Mouse (Mus musculus) forebrain, postnatal 0 days (tissue): Measurements from ENCODE around the gene Fam172a. TPM values are rescaled to one million over a fixed set of nuclear protein-coding genes. Genes with fewer than 3 reads are reported as not detected.
A peak's percentile ranks its signal among the peaks of the same experiment; 100 is the strongest.

ENCODE experiments used
- ATAC-seq: fragments of 200-750 bp; cut with Nextera tagmentation; 2 replicates; pipeline ENCODE4 v1.8.0; 2017; ENCODE audit warnings: mild to moderate bottlenecking, moderate library complexity
- DNase-seq: peaks from one replicate; pipeline ENCODE4 v3.0.0-alpha.2; 2015
- H3K27ac ChIP-seq: fragments of 300-500 bp; sonication (generic); 2 replicates; pipeline ENCODE4 v1.5.1; 2014; ENCODE audit warnings: low read depth, mild to moderate bottlenecking, antibody characterized with exemption, low read length, moderate library complexity, mixed read lengths
- H3K27me3 ChIP-seq: fragments of 300-500 bp; sonication (generic); 2 replicates; pipeline ENCODE4 v1.6.1; 2014; ENCODE audit warnings: mild to moderate bottlenecking, low read length, mixed read lengths; ENCODE audit not compliant: insufficient read depth
- H3K36me3 ChIP-seq: fragments of 300-500 bp; sonication (generic); 2 replicates; pipeline ENCODE4 v1.6.1; 2014; ENCODE audit warnings: mild to moderate bottlenecking, moderate library complexity; ENCODE audit not compliant: insufficient read depth
- H3K4me1 ChIP-seq: fragments of 300-500 bp; sonication (generic); 2 replicates; pipeline ENCODE4 v1.6.1; 2014; ENCODE audit warnings: antibody characterized with exemption; ENCODE audit not compliant: insufficient read depth
- H3K4me2 ChIP-seq: fragments of 300-500 bp; sonication (generic); 2 replicates; pipeline ENCODE4 v1.6.1; 2014; ENCODE audit warnings: low read depth, mild to moderate bottlenecking, moderate library complexity
- H3K4me3 ChIP-seq: fragments of 300-500 bp; sonication (generic); 2 replicates; pipeline ENCODE4 v1.5.1; 2014; ENCODE audit warnings: low read depth, low read length, mixed read lengths
- H3K9ac ChIP-seq: fragments of 300-500 bp; sonication (generic); 2 replicates; pipeline ENCODE4 v1.6.1; 2014; ENCODE audit warnings: mild to moderate bottlenecking
- H3K9me3 ChIP-seq: fragments of 300-500 bp; sonication (generic); 2 replicates; pipeline ENCODE4 v1.6.1; 2016; ENCODE audit warnings: low read length
- CTCF ChIP-seq: sonication (generic); IDR thresholded peaks from 2 replicates; pipeline ENCODE4 v1.5.1; 2016; ENCODE audit warnings: antibody characterized with exemption, control low read depth, low read depth
- WGBS: fragments of 180-500 bp; shearing (Covaris S2); extraction: QIAGEN DNeasy Blood & Tissue Kit; methylation state at CpG from one replicate; pipeline ENCODE4 v1.1.7; 2014; 5-methylcytosine and 5-hydroxymethylcytosine counted together
- polyA plus RNA-seq: library from polyadenylated mRNA; unstranded; fragments of >200 nt; fragmentation: Nextera tagmentation; extraction: Ambion mirVana; gene quantifications from 2 replicates; pipeline ENCODE4 v1.2.1, GENCODE M21; 2015
- total RNA-seq: library from RNA; depleted of rRNA; stranded (reverse); fragments of >200 nt; gene quantifications from 2 replicates; pipeline ENCODE4 v1.2.3, GENCODE M21; 2014

Fam172a gene
- total and polyA plus RNA-seq, 2 experiments from 2014 or later = 38.6 to 51.7 TPM

DNA sequence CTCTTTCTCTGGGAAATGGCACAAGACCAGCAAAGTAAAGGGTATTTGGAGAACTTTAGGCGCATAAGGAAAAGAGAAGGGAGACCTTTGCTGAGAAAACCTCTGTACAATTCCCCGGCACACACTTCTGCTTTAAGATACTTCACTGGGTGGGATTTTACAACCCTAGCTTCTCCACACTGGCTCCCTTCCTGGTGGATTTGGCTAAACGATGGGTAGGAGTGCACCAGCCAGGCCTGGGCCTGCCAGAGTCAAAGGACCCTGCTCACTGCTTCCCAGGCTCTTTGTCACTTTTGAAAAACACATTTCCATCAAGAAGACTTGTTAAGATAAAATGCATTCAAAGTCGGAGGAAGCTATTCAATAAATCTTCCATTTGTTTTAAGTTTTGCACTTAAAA, 491.4 kb downstream of the Fam172a start:
- ATAC-seq (no peak), DNase-seq (no peak)
- H3K4me1 ChIP-seq = 0 out of 2 replicates have a peak, but pooled peaks cover 4% of the 10 kb centered on the region
- peak overlapping the region; percentile 99 for H3K27ac ChIP-seq
- H3K36me3 ChIP-seq = peaks cover 14% of the 10 kb centered on the region
- TF ChIP-seq CTCF = no peak
- H3K27me3 ChIP-seq = 0 out of 2 replicates have a peak, but pooled peaks cover 3% of the 10 kb centered on the region
- H3K4me2 ChIP-seq = peak overlapping the region; percentile 69
- H3K9me3 ChIP-seq = no peaks in the 10 kb centered on the region
- peak overlapping the region; percentile 79 for H3K4me3 ChIP-seq
- WGBS = 20% methylated on average over 4 of the region's 4 CpGs
- H3K9ac ChIP-seq = peak overlapping the region; percentile 76

DNA sequence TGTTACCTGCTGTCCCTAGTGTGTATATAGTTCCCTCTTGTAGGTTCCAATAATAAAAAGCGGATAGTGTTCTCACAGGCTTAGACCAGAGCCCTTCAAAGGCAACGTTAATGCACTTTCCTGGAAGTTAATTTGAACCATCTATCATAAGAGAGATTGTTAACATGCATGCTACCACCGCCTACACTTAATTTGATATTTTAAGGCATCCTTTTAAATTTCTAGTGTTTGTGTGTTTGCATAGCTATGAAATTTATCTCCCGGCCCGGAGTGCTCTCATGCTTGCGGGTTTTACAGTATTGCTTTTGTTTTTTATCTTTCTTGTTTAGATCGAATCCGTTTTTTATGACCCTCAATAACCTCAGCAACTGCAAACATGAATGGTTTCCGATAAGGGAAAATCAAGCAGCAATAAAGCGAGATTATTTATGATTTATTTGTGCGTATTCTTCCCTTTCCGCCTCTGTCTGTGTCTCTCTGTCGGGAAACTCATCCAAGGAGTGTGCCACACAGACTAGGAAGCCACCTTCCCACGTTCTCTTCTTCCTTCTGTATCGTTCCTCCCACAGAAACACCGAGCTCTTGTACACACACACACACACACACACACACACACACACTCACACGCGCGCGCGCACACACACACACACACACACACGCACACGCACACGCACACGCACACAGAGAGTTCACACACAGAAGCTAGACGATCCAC, 492.5 kb downstream of the Fam172a start:
- peak overlapping the region; percentile 76 for H3K9ac ChIP-seq
- ATAC-seq = no peak
- 0 out of 2 replicates have a peak, but pooled peaks cover 4% of the 10 kb centered on the region for H3K4me1 ChIP-seq
- H3K9me3 ChIP-seq = no peaks in the 10 kb centered on the region
- H3K4me3 ChIP-seq = peak overlapping the region; percentile 79
- peaks cover 14% of the 10 kb centered on the region for H3K36me3 ChIP-seq
- no peak for TF ChIP-seq CTCF
- 10% methylated on average over 26 of the region's 26 CpGs for WGBS
- DNase-seq = no peak
- peak overlapping the region; percentile 69 for H3K4me2 ChIP-seq
- H3K27ac ChIP-seq = peak overlapping the region; percentile 99
- no peaks in the 10 kb centered on the region for H3K27me3 ChIP-seq

DNA sequence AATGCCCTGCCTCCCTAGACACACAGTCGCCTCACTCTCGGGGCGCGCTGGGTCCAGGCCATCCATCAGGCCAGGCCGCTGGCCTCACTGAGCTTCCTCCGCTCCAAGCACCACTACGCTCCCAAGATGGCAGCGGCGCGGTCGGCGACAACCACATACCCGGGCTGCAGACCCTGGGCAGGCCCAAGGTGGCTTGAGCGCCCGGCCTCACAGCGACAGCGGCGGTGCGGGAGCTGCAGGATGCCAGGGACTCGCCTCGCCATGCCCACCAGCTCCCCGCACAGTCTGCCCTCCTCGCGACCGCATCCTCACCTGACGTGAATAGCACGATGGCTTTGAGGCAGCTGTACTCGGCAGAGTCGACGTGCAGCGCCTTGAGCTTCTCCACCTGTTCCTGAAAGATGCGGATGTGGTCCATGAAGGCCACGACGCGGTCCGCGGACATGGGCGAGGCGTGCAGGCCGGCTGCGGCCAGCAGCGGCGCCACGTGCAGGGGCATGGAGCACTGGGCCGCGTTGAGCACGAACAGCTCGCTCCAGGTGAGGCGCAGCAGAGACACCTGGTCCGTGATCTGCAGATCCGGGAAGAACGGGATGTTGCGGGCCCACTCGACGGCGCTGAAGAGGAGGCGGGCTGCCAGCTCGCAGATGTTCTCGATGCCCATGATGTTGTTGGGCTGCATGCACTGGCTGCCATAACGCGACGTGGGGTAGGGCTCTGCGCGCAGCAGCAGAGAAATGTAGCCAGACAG, 493.2 kb downstream of the Fam172a start:
- no peak for TF ChIP-seq CTCF
- WGBS = 3% methylated on average over 64 of the region's 64 CpGs
- DNase-seq (peak; percentile 67), ATAC-seq (peak; percentile 10; the same call in 1 of the 2 replicates)
- Histone ChIP-seq H3K36me3 (peaks cover 10% of the 10 kb centered on the region), H3K27me3 (no peaks in the 10 kb centered on the region), H3K4me3 (peak overlapping the region; percentile 79), H3K4me2 (peak overlapping the region; percentile 69), H3K4me1 (0 out of 2 replicates have a peak, but pooled peaks cover 4% of the 10 kb centered on the region), H3K9ac (peak overlapping the region; percentile 76), H3K27ac (peak overlapping the region; percentile 99), H3K9me3 (no peaks in the 10 kb centered on the region)

DNA sequence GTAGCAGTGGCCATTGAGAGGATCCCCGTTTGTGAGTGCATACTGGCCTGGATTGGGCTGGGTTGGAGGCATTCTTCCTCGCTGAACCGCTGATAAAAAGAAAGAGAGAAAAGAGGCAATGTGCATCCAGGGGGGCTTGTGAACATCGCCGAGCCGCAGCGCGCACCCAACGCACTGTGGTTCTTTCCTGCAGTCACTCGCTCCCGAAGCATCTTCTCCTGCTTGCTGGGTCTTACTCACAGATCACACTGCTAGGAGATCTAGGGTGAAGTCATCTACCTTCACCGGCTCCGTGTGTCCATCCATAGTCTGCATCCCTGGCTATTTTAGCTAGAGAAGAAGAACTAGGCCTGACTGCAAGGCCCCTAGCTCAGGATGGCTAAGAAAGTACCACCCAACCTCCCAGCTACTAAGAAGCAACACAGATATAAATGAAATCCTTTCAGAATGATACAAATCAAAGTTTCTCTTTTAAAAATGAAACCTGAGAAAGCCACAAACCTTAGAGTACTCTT, 493.8 kb downstream of the Fam172a start:
- DNase-seq = no peak
- H3K4me1 ChIP-seq = 0 out of 2 replicates have a peak, but pooled peaks cover 4% of the 10 kb centered on the region
- peak overlapping the region; percentile 76 for H3K9ac ChIP-seq
- H3K4me2 ChIP-seq = peak overlapping the region; percentile 69
- peak overlapping the region; percentile 79 for H3K4me3 ChIP-seq
- ATAC-seq = no peak
- H3K27ac ChIP-seq = peak overlapping the region; percentile 99
- H3K9me3 ChIP-seq = no peaks in the 10 kb centered on the region
- H3K27me3 ChIP-seq = no peaks in the 10 kb centered on the region
- peaks cover 10% of the 10 kb centered on the region for H3K36me3 ChIP-seq
- 5% methylated on average over 13 of the region's 13 CpGs for WGBS
- no peak for TF ChIP-seq CTCF

DNA sequence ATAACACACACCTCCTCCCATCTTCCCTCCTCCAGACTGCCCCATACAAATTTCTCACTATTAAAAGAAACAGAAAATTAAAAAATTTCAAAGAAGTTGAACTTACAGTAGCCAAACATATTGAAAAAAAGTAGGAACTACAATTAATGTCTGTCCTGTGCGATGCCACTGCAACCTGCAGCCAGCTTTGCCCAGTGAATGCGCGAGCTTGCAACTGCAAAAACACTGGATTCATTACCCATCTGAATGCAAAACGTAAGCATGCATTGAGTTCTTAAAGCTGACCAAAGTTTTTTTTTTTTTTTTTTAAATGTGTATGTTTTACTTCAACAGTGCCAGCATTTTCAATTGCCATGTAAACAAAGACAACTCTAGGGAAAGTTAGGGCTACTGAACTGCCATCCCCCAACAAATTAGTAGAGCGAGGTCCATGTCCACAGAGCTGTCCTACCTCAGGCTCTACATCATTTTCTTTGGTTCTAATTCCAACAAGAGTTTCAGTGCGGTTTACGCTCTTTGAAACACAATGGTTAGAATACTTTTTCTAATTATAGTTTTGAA, 494.5 kb downstream of the Fam172a start:
- TF ChIP-seq CTCF = no peak
- no peak for ATAC-seq
- peak; percentile 49 for DNase-seq
- peak overlapping the region; percentile 79 for H3K4me3 ChIP-seq
- peak overlapping the region; percentile 99 for H3K27ac ChIP-seq
- peak overlapping the region; percentile 69 for H3K4me2 ChIP-seq
- H3K36me3 ChIP-seq = peaks cover 10% of the 10 kb centered on the region
- H3K9ac ChIP-seq = peak overlapping the region; percentile 76
- H3K27me3 ChIP-seq = no peaks in the 10 kb centered on the region
- no peaks in the 10 kb centered on the region for H3K9me3 ChIP-seq
- 13% methylated on average over 7 of the region's 7 CpGs for WGBS
- H3K4me1 ChIP-seq = 0 out of 2 replicates have a peak, but pooled peaks cover 4% of the 10 kb centered on the region

DNA sequence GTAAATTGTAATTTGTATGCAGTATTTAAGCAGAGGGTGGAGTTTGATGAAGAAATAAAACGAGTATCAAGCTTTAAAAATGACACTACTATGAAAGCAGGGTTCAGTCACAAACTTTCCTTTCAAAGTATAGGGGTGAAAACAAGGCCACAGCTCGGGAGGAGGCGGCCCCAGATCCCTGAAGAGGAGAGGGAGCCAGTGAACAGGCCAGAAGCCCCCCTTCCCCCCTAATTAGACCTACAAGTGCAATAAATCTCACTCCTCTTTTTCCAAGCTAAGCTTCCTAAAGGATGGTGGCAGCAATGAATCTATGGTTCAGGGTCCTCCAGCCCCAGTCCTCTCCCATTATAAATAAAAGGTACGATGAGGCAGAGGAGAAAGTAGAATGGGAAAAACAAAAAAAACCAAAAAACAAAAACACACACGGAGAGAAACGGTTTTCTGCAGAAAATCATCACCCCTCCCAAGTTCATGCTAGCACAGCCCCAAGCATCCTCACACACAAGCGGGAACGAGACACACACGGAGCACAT, 495.5 kb downstream of the Fam172a start:
- peak overlapping the region; percentile 79 for H3K4me3 ChIP-seq
- H3K4me1 ChIP-seq = no peaks in the 10 kb centered on the region
- peak overlapping the region; percentile 69 for H3K4me2 ChIP-seq
- WGBS = under 1% methylated on average over 9 of the region's 9 CpGs
- peaks cover 10% of the 10 kb centered on the region for H3K36me3 ChIP-seq
- DNase-seq (peak; percentile 54), ATAC-seq (no peak)
- peak overlapping the region; percentile 99 for H3K27ac ChIP-seq
- H3K9ac ChIP-seq = peak overlapping the region; percentile 91
- no peak for TF ChIP-seq CTCF
- H3K9me3 ChIP-seq = no peaks in the 10 kb centered on the region
- no peaks in the 10 kb centered on the region for H3K27me3 ChIP-seq
